Mouse (Mus musculus) embryo, embryonic 9.5 days (tissue): ENCODE measurements around the gene Slc6a9.

Experiments
- DNase-seq: peaks from one replicate; pipeline ENCODE4 v3.0.0-alpha.2; 2017; ENCODE audit errors: extremely low spot score

The Slc6a9 gene

GRCm38 (mm10) chr4:117834457-117834844, at the start of gene Slc6a9:
Slc6a9 (plus strand) TSS chr4:117834506.
- DNase-seq: no peak

GRCm38 (mm10) chr4:117786963-117787362, 47.3 kb upstream of the Slc6a9 start:
- peak; percentile 52 for DNase-seq

- DNase-seq: no peak
Observed at GRCm38 (mm10) chr4:117788308-117788707, 46.0 kb upstream of the Slc6a9 start.

- DNase-seq: no peak
Observed at GRCm38 (mm10) chr4:117799904-117800303, 34.4 kb upstream of the Slc6a9 start.

- DNase-seq: no peak
Observed at GRCm38 (mm10) chr4:117806992-117807391, 27.3 kb upstream of the Slc6a9 start.

GRCm38 (mm10) chr4:117810933-117811332, 23.4 kb upstream of the Slc6a9 start:
- DNase-seq: no peak

GRCm38 (mm10) chr4:117813591-117814192, 20.6 kb upstream of the Slc6a9 start:
- no peak for DNase-seq

GRCm38 (mm10) chr4:117814333-117814732, 20.0 kb upstream of the Slc6a9 start:
- DNase-seq: peak; percentile 18

GRCm38 (mm10) chr4:117816776-117817175, 17.5 kb upstream of the Slc6a9 start:
- DNase-seq: no peak

- DNase-seq: no peak
Observed at GRCm38 (mm10) chr4:117818032-117818431, 16.3 kb upstream of the Slc6a9 start.

GRCm38 (mm10) chr4:117828572-117829145, 5.6 kb upstream of the Slc6a9 start:
- DNase-seq: no peak

- peak; percentile 73 for DNase-seq
Observed at GRCm38 (mm10) chr4:117829260-117830123, 4.8 kb upstream of the Slc6a9 start.

- DNase-seq: no peak
Observed at GRCm38 (mm10) chr4:117830124-117830551, 4.2 kb upstream of the Slc6a9 start.

GRCm38 (mm10) chr4:117830801-117831200, 3.5 kb upstream of the Slc6a9 start:
- no peak for DNase-seq

- no peak for DNase-seq
Observed at GRCm38 (mm10) chr4:117831499-117831898, 2.8 kb upstream of the Slc6a9 start.

- DNase-seq: no peak
Observed at GRCm38 (mm10) chr4:117831920-117832691, 2.2 kb upstream of the Slc6a9 start.

GRCm38 (mm10) chr4:117834845-117835530, 682 bp downstream of the Slc6a9 start:
- peak; percentile 85 for DNase-seq

- DNase-seq: no peak
Observed at GRCm38 (mm10) chr4:117835531-117836111, 1.3 kb downstream of the Slc6a9 start.

GRCm38 (mm10) chr4:117836204-117836767, 2.0 kb downstream of the Slc6a9 start:
- peak; percentile 94 for DNase-seq

GRCm38 (mm10) chr4:117837271-117837670, 3.0 kb downstream of the Slc6a9 start:
- DNase-seq: no peak

- no peak for DNase-seq
Observed at GRCm38 (mm10) chr4:117839366-117839765, 5.1 kb downstream of the Slc6a9 start.
